8 mouse cellular contexts compared by ENCODE assay signal in genomic region chr6:122486297-122487117, GRCm38 (mm10). TPM values are rescaled to one million over a fixed set of nuclear protein-coding genes. Genes with fewer than 3 reads are reported as not detected.
DNase-seq lines count a peak whose midpoint lies in the region; ATAC-seq and TF ChIP-seq lines count a peak whose summit lies in the region.

No protein-coding gene starts in this region.

- no peak for DNase-seq in gastrocnemius, adult 2 months
- no peak for DNase-seq in gastrocnemius, postnatal 36 days
- peak; percentile 93 for DNase-seq in WW6 (ENCODE audit: low read depth, low spot score)
- DNase-seq in forebrain, embryonic 14.5 days (ENCODE audit: low spot score): peak; percentile 96
- peak; percentile 25 to 59 for DNase-seq in kidney, postnatal 25 days
- no peak for DNase-seq in lung, postnatal 0 days (ENCODE audit: low spot score)
- peak; percentile 23 to 34 for DNase-seq in right cerebral cortex, postnatal 36 days (ENCODE audit: low spot score in 2 of 2)
- DNase-seq in gastrocnemius, postnatal 14 days: no peak

- no peaks in the 10 kb centered on the region for H3K27me3 ChIP-seq in forebrain, embryonic 14.5 days (replicated peaks; ENCODE audit: control insufficient read depth, insufficient read depth, low read length)
- H3K27me3 ChIP-seq in lung, postnatal 0 days (replicated peaks; ENCODE audit: insufficient read depth, low read length): peaks cover 7% of the 10 kb centered on the region; the same call in 1 of the 2 replicates

- ATAC-seq in forebrain, embryonic 14.5 days: peak; percentile 90
- ATAC-seq in lung, postnatal 0 days: peak; percentile 71

- H3K9ac ChIP-seq in forebrain, embryonic 14.5 days (ENCODE audit: low read length): peak overlapping the region; percentile 94
- 0 out of 2 replicates have a peak overlapping the region, but pooled peaks have one; percentile 12 for H3K9ac ChIP-seq in lung, postnatal 0 days (replicated peaks; ENCODE audit: low read depth)

- no peak for TF ChIP-seq EP300 in lung, postnatal 0 days (IDR thresholded peaks at IDR 0.05)

- H3K4me3 ChIP-seq in gastrocnemius, adult 2 months: peak overlapping the region; percentile 78
- H3K4me3 ChIP-seq in forebrain, embryonic 14.5 days (ENCODE audit: low read depth, low read length): peak overlapping the region; percentile 65
- peak overlapping the region; percentile 70 for H3K4me3 ChIP-seq in lung, postnatal 0 days (ENCODE audit: low read depth, low read length)

- H3K4me2 ChIP-seq in forebrain, embryonic 14.5 days (ENCODE audit: low read length): peak overlapping the region; percentile 58
- peak overlapping the region; percentile 99 for H3K4me2 ChIP-seq in lung, postnatal 0 days (replicated peaks; ENCODE audit: low read depth, low read length)

- no peak overlapping the region for H3K27ac ChIP-seq in gastrocnemius, adult 2 months
- peak overlapping the region; percentile 97 for H3K27ac ChIP-seq in forebrain, embryonic 14.5 days (ENCODE audit: low read depth, low read length)
- no peak overlapping the region for H3K27ac ChIP-seq in lung, postnatal 0 days (ENCODE audit: low read length)

- H3K9me3 ChIP-seq in forebrain, embryonic 14.5 days (replicated peaks; ENCODE audit: control insufficient read depth, low read length): no peaks in the 10 kb centered on the region
- no peaks in the 10 kb centered on the region for H3K9me3 ChIP-seq in lung, postnatal 0 days (ENCODE audit: low read length)

- intact Hi-C loops in gastrocnemius, adult 2 months (cut with DNase I): no loop called here
- intact Hi-C loops in gastrocnemius, postnatal 36 days (cut with DNase I): no loop called here
- intact Hi-C loops in gastrocnemius, postnatal 14 days (cut with DNase I; ENCODE audit: low total_unique reads): no loop called here

- no peaks in the 10 kb centered on the region; the same call in 1 of the 2 replicates for H3K36me3 ChIP-seq in forebrain, embryonic 14.5 days (ENCODE audit: control insufficient read depth, insufficient read depth, low read length)
- H3K36me3 ChIP-seq in lung, postnatal 0 days (ENCODE audit: insufficient read depth, low read length): no peaks in the 10 kb centered on the region

- WGBS in forebrain, embryonic 14.5 days: 1% methylated on average over 60 of the region's 111 CpGs
- WGBS in lung, postnatal 0 days: 2% methylated on average over 42 of the region's 111 CpGs

- no peak for TF ChIP-seq CTCF in gastrocnemius, adult 2 months (IDR thresholded peaks at IDR 0.05)
- TF ChIP-seq CTCF in lung, postnatal 0 days (IDR thresholded peaks at IDR 0.05): no peak

- peaks cover 20% of the 10 kb centered on the region; the same call in 1 of the 2 replicates for H3K4me1 ChIP-seq in forebrain, embryonic 14.5 days (ENCODE audit: control insufficient read depth, insufficient read depth, low read length)
- no peaks in the 10 kb centered on the region for H3K4me1 ChIP-seq in lung, postnatal 0 days (ENCODE audit: insufficient read depth, low read depth, low read length)

RNA-seq across cellular contexts. Expression of gene Rimklb, which starts 12.1 kb away (rescaled TPM):
- total RNA-seq in gastrocnemius, adult 2 months (2021): under 1 TPM in 1 of 2 experiments, not detected in 1; 0.99 TPM
- under 1 TPM in 1 of 2 experiments, not detected in 1; 0.79 TPM for total RNA-seq in gastrocnemius, postnatal 36 days (2021)
- polyA plus RNA-seq in forebrain, embryonic 14.5 days (2014; fragmentation: Nextera tagmentation; extraction: Ambion mirVana): 105 and 108 TPM in 2 replicates
- 0.99 and 1.6 TPM in 2 replicates for polyA plus RNA-seq in lung, postnatal 0 days (2015; fragmentation: Nextera tagmentation; extraction: Ambion mirVana)
- 1 to 10 TPM in 1 of 2 experiments, under 1 TPM in 1; 1.00 to 2.4 TPM for total RNA-seq in gastrocnemius, postnatal 14 days (2021)

RNA-seq across cellular contexts. Expression of gene Mfap5, which starts 19.1 kb away (rescaled TPM):
- 10 to 100 TPM; 24.3 to 35.4 TPM for total RNA-seq in gastrocnemius, adult 2 months (2021)
- total RNA-seq in gastrocnemius, postnatal 36 days (2021): 10 to 100 TPM; 36.4 to 38.2 TPM
- 1.1 and 1.8 TPM in 2 replicates for polyA plus RNA-seq in forebrain, embryonic 14.5 days (2014; fragmentation: Nextera tagmentation; extraction: Ambion mirVana)
- 54.3 and 55.4 TPM in 2 replicates for polyA plus RNA-seq in lung, postnatal 0 days (2015; fragmentation: Nextera tagmentation; extraction: Ambion mirVana)
- total RNA-seq in gastrocnemius, postnatal 14 days (2021): 100 to 1,000 TPM in 1 of 2 experiments, 10 to 100 TPM in 1; 92.6 to 115 TPM

Comparison
In these comparisons a context has a peak if more than half of its experiments do, and no peak if none do; other contexts are left out.
1. DNase-seq: peak in WW6 (single experiment), forebrain, embryonic 14.5 days (single experiment), kidney, postnatal 25 days (2 of 2) and right cerebral cortex, postnatal 36 days (2 of 2); none in gastrocnemius, adult 2 months (single experiment), gastrocnemius, postnatal 36 days (0 of 2), lung, postnatal 0 days (single experiment) and gastrocnemius, postnatal 14 days (single experiment).
2. Peak in every context shown above with its lines, with median percentiles within 50 percentile points of each other: H3K4me3 ChIP-seq.